Mouse (Mus musculus) CH12.LX (cell line): ENCODE results near the gene Shroom4. TPM values are rescaled to one million over a fixed set of nuclear protein-coding genes. Genes with fewer than 3 reads are reported as not detected.

Source experiments
- DNase-seq: peaks from one replicate; pipeline ENCODE4 v3.0.0-alpha.2; 2013; ENCODE audit errors: extremely low read depth
- H3K27ac ChIP-seq: 2 replicates; pipeline ENCODE4 v1.5.1; 2012; ENCODE audit warnings: low read depth, mild to moderate bottlenecking, control low read depth, moderate library complexity; ENCODE audit not compliant: insufficient read depth
- H3K27me3 ChIP-seq: replicated peaks from 2 replicates; pipeline ENCODE3; 2012; ENCODE audit warnings: inconsistent platforms
- H3K36me3 ChIP-seq, 2 experiments: replicated peaks in 1 of 2; 2 replicates each; pipeline versions ENCODE3 to v1.6.1; 2012; ENCODE audit warnings: inconsistent platforms in 1 of 2, low read length in 1 of 2, mild to moderate bottlenecking in 1 of 2, mixed read lengths in 1 of 2, moderate library complexity in 1 of 2; ENCODE audit not compliant: control insufficient read depth in 1 of 2, insufficient read depth in 1 of 2
- H3K4me1 ChIP-seq, 2 experiments: 2 replicates each; pipeline ENCODE4 v1.6.1; 2012; ENCODE audit warnings: inconsistent platforms in 1 of 2, moderate library complexity in 1 of 2; ENCODE audit not compliant: insufficient read depth in 2 of 2, control insufficient read depth in 1 of 2
- H3K4me2 ChIP-seq: 2 replicates; pipeline ENCODE4 v1.6.1; 2012; ENCODE audit warnings: low read depth, mild to moderate bottlenecking, control low read depth; ENCODE audit not compliant: poor library complexity, insufficient read depth, severe bottlenecking
- H3K4me3 ChIP-seq, 3 experiments: fragments of 150-350 bp in 1 of 3; sonication (generic) in 1 of 3; replicated peaks in 1 of 3; 2 replicates each; pipeline versions ENCODE3 to v1.5.1; 2011 to 2012; ENCODE audit warnings: low read depth in 2 of 3, low read length in 2 of 3, mild to moderate bottlenecking in 2 of 3, moderate library complexity in 2 of 3, control low read depth in 1 of 3, improper control_type of control experiment in 1 of 3, inconsistent platforms in 1 of 3, mixed read lengths in 1 of 3; ENCODE audit not compliant: poor library complexity in 1 of 3
- H3K79me2 ChIP-seq: replicated peaks from 2 replicates; pipeline ENCODE4 v1.6.1; 2012; ENCODE audit warnings: mild to moderate bottlenecking, moderate library complexity; ENCODE audit not compliant: control insufficient read depth, poor library complexity, insufficient read depth, severe bottlenecking; ENCODE audit errors: extremely low read depth
- H3K9ac ChIP-seq: 2 replicates; pipeline ENCODE4 v1.6.1; 2012; ENCODE audit warnings: low read depth, mild to moderate bottlenecking, control low read depth, moderate library complexity; ENCODE audit not compliant: insufficient read depth
- H3K9me3 ChIP-seq: replicated peaks from 2 replicates; pipeline ENCODE3; 2012; ENCODE audit warnings: low read length, inconsistent platforms, mixed read lengths
- BHLHE40 ChIP-seq: IDR thresholded peaks from 2 replicates; pipeline ENCODE4 v1.6.1; 2011; ENCODE audit warnings: mild to moderate bottlenecking, low read depth, low read length, improper control_type of control experiment
- CHD2 ChIP-seq: IDR thresholded peaks from 2 replicates; pipeline ENCODE4 v1.6.1; 2011; ENCODE audit warnings: low read length, improper control_type of control experiment
- CTCF ChIP-seq, 2 experiments: IDR thresholded peaks in 1 of 2; conservative IDR thresholded peaks in 1 of 2; 2 replicates each; pipeline ENCODE4 v1.5.1; 2011 to 2012; ENCODE audit warnings: low read depth in 2 of 2, low read length in 2 of 2, improper control_type of control experiment in 1 of 2, inconsistent platforms in 1 of 2, mild to moderate bottlenecking in 1 of 2, moderate library complexity in 1 of 2
- E2F4 ChIP-seq: IDR thresholded peaks from 2 replicates; pipeline ENCODE4 v1.6.1; 2011; ENCODE audit warnings: low read depth, low read length, improper control_type of control experiment; ENCODE audit not compliant: insufficient replicate concordance
- ELF1 ChIP-seq: IDR thresholded peaks from 2 replicates; pipeline ENCODE4 v1.6.1; 2014; ENCODE audit warnings: low read depth, mild to moderate bottlenecking, inconsistent platforms, low read length, improper control_type of control experiment
- EP300 ChIP-seq: IDR thresholded peaks from 2 replicates; pipeline ENCODE4 v1.6.1; 2011; ENCODE audit warnings: low read length, improper control_type of control experiment
- ETS1 ChIP-seq: conservative IDR thresholded peaks from 2 replicates; pipeline ENCODE4 v1.6.1; 2012; ENCODE audit warnings: low read depth, mild to moderate bottlenecking, inconsistent platforms, low read length, improper control_type of control experiment, moderate library complexity
- HCFC1 ChIP-seq: IDR thresholded peaks from 2 replicates; pipeline ENCODE4 v1.6.1; 2012; ENCODE audit warnings: low read depth, mild to moderate bottlenecking, inconsistent platforms, low read length, improper control_type of control experiment
- JUN ChIP-seq: IDR thresholded peaks from 2 replicates; pipeline ENCODE4 v1.6.1; 2011; ENCODE audit warnings: low read depth, mild to moderate bottlenecking, low read length, improper control_type of control experiment, moderate library complexity; ENCODE audit not compliant: insufficient read depth
- JUND ChIP-seq: conservative IDR thresholded peaks from 2 replicates; pipeline ENCODE4 v1.6.1; 2011; ENCODE audit warnings: low read depth, low read length, improper control_type of control experiment
- KAT2A ChIP-seq: IDR thresholded peaks from 2 replicates; pipeline ENCODE4 v1.6.1; 2012; ENCODE audit warnings: low read length, improper control_type of control experiment, inconsistent platforms; ENCODE audit not compliant: insufficient replicate concordance
- MAFK ChIP-seq: IDR thresholded peaks from 2 replicates; pipeline ENCODE4 v1.6.1; 2011; ENCODE audit warnings: low read length, improper control_type of control experiment; ENCODE audit not compliant: insufficient replicate concordance
- MAX ChIP-seq: IDR thresholded peaks from 2 replicates; pipeline ENCODE4 v1.6.1; 2011; ENCODE audit warnings: low read length, improper control_type of control experiment
- MAZ ChIP-seq: IDR thresholded peaks from 2 replicates; pipeline ENCODE4 v1.6.1; 2012; ENCODE audit warnings: low read depth, mild to moderate bottlenecking, inconsistent platforms, low read length, improper control_type of control experiment, moderate library complexity
- MXI1 ChIP-seq: IDR thresholded peaks from 2 replicates; pipeline ENCODE4 v1.6.1; 2011; ENCODE audit warnings: mild to moderate bottlenecking, low read depth, low read length, improper control_type of control experiment
- MYC ChIP-seq: IDR thresholded peaks from 2 replicates; pipeline ENCODE4 v1.6.1; 2011; ENCODE audit warnings: low read depth, mild to moderate bottlenecking, improper control_type of control experiment, low read length
- NELFE ChIP-seq: IDR thresholded peaks from 2 replicates; pipeline ENCODE4 v1.6.1; 2011; ENCODE audit warnings: low read depth, low read length, improper control_type of control experiment
- POLR2A ChIP-seq: IDR thresholded peaks from 2 replicates; pipeline ENCODE4 v1.6.1; 2011; ENCODE audit warnings: low read depth, mild to moderate bottlenecking, improper control_type of control experiment, low read length
- RAD21 ChIP-seq: IDR thresholded peaks from 2 replicates; pipeline ENCODE4 v1.6.1; 2011; ENCODE audit warnings: low read depth, mild to moderate bottlenecking, low read length, improper control_type of control experiment, moderate library complexity
- RCOR1 ChIP-seq: conservative IDR thresholded peaks from 2 replicates; pipeline ENCODE4 v1.6.1; 2012; ENCODE audit warnings: low read depth, mild to moderate bottlenecking, inconsistent platforms, low read length, improper control_type of control experiment
- TBP ChIP-seq: conservative IDR thresholded peaks from 2 replicates; pipeline ENCODE4 v1.6.1; 2011; ENCODE audit warnings: low read depth, low read length, improper control_type of control experiment
- TCF12 ChIP-seq: IDR thresholded peaks from 2 replicates; pipeline ENCODE4 v1.6.1; 2014; ENCODE audit warnings: low read depth, mild to moderate bottlenecking, inconsistent platforms, low read length, improper control_type of control experiment
- USF1 ChIP-seq: IDR thresholded peaks from 2 replicates; pipeline ENCODE4 v1.6.1; 2014; ENCODE audit warnings: low read depth, mild to moderate bottlenecking, inconsistent platforms, low read length, improper control_type of control experiment
- ZC3H11A ChIP-seq: IDR thresholded peaks from 2 replicates; pipeline ENCODE4 v1.6.1; 2012; ENCODE audit warnings: low read depth, mild to moderate bottlenecking, inconsistent platforms, low read length, improper control_type of control experiment
- ZKSCAN1 ChIP-seq: IDR thresholded peaks from 2 replicates; pipeline ENCODE4 v1.6.1; 2012; ENCODE audit warnings: low read depth, inconsistent platforms, low read length, improper control_type of control experiment, borderline replicate concordance
- dilution Hi-C: fragments of 300-500 bp; cut with MboI; formaldehyde crosslinking; loops from 2 replicates; pipeline ENCODE4 v1.14.3; 2020; ENCODE audit warnings: low sequenced_read_pairs; ENCODE audit not compliant: extremely low pct_unique_long_range_greater_than_20kb, extremely low pct_ligation_motif_present
- in situ Hi-C: fragments of 300-500 bp; cut with MboI; formaldehyde crosslinking; loops from 3 replicates; pipeline ENCODE4 v1.14.3; 2019; ENCODE audit warnings: low sequenced_read_pairs, low pct_ligation_motif_present, low pct_unique_long_range_greater_than_20kb, mixed read lengths
- polyA plus RNA-seq: library from polyadenylated mRNA; unstranded; fragments of >175 nt; gene quantifications from 2 replicates; pipeline ENCODE4 v1.2.1, GENCODE M21; 2012; ENCODE audit warnings: low read depth; ENCODE audit not compliant: insufficient read length
- total RNA-seq, 2 experiments: library from RNA; depleted of rRNA; stranded (reverse); fragments of 300-350 nt in 1 of 2; fragments of >200 nt in 1 of 2; gene quantifications; 2 replicates each; pipeline ENCODE4 v1.2.3; 2012 to 2014

Shroom4 gene
- total and polyA plus RNA-seq, 3 experiments: 0.04 to 0.68 (median 0.05) TPM

GRCm38 (mm10) chrX:6482268-6482667 lies 82.6 kb downstream of the Shroom4 start:
- Histone ChIP-seq H3K36me3 (no peaks in the 10 kb centered on the region), H3K4me2 (no peak overlapping the region), H3K9me3 (no peaks in the 10 kb centered on the region), H3K9ac (no peak overlapping the region), H3K27me3 (no peaks in the 10 kb centered on the region), H3K79me2 (no peaks in the 10 kb centered on the region), H3K27ac (no peak overlapping the region), H3K4me1 (no peaks in the 10 kb centered on the region), H3K4me3 (no peak overlapping the region)
- dilution Hi-C loops (no loop called here), in situ Hi-C loops (loop anchor here (25.0 kb wide), 1 partner anchor 220 kb away; no protein-coding TSS in a partner anchor)
- TF ChIP-seq CTCF (conservative IDR thresholded peaks at IDR 0.05 in 1 of 2, IDR thresholded peaks at IDR 0.05 in 1 of 2; ENCODE audit: low read depth in 2 of 2, low read length in 2 of 2): peak in 1 of 2 experiments; percentile 26; a peak in 2 of 4 replicates
- peak; percentile 24 for TF ChIP-seq RAD21
- TF ChIP-seq KAT2A: no peak
- DNase-seq: no peak

- H3K4me1 ChIP-seq: no peaks in the 10 kb centered on the region
- TF ChIP-seq JUND (no peak), NELFE (no peak), MXI1 (no peak), RCOR1 (no peak), BHLHE40 (no peak), MAX (no peak), TCF12 (no peak), ZC3H11A (no peak), USF1 (no peak), JUN (no peak), ETS1 (no peak)
- in situ Hi-C loops: loop anchor here (25.0 kb wide), 1 partner anchor 222 kb away; no protein-coding TSS in a partner anchor
- DNase-seq: no peak
- no peak overlapping the region for H3K4me2 ChIP-seq
- H3K36me3 ChIP-seq: no peaks in the 10 kb centered on the region
- no peak overlapping the region for H3K27ac ChIP-seq
- no peaks in the 10 kb centered on the region for H3K9me3 ChIP-seq
- H3K79me2 ChIP-seq: no peaks in the 10 kb centered on the region
- no peaks in the 10 kb centered on the region for H3K27me3 ChIP-seq
- no peak overlapping the region for H3K4me3 ChIP-seq
- dilution Hi-C loops: no loop called here
- H3K9ac ChIP-seq: no peak overlapping the region
These were observed 84.2 kb downstream of the Shroom4 start for GRCm38 (mm10) chrX:6483817-6484216.

- TF ChIP-seq HCFC1: no peak
- TF ChIP-seq CHD2: no peak
- no peak for TF ChIP-seq MAFK
- no peak for TF ChIP-seq JUN
- no peak for TF ChIP-seq RCOR1
- no peak for TF ChIP-seq MYC
- TF ChIP-seq E2F4: no peak
- no peak for TF ChIP-seq ZKSCAN1
- TF ChIP-seq BHLHE40: no peak
- TF ChIP-seq MXI1: no peak
- no peak for TF ChIP-seq ELF1
- no peak for TF ChIP-seq TCF12
- TF ChIP-seq MAZ: no peak
- no peak for TF ChIP-seq USF1
- TF ChIP-seq EP300: no peak
- TF ChIP-seq TBP: no peak
- no peak for TF ChIP-seq CTCF (conservative IDR thresholded peaks at IDR 0.05 in 1 of 2, IDR thresholded peaks at IDR 0.05 in 1 of 2; ENCODE audit: low read depth in 2 of 2, low read length in 2 of 2)
- no peak for TF ChIP-seq POLR2A
- Histone ChIP-seq H3K27ac (no peak overlapping the region), H3K4me3 (no peak overlapping the region), H3K9ac (no peak overlapping the region), H3K79me2 (no peaks in the 10 kb centered on the region), H3K4me2 (no peak overlapping the region), H3K27me3 (no peaks in the 10 kb centered on the region), H3K4me1 (no peaks in the 10 kb centered on the region), H3K36me3 (no peaks in the 10 kb centered on the region), H3K9me3 (no peaks in the 10 kb centered on the region)
- in situ Hi-C loops (loop anchor here (25.0 kb wide), 1 partner anchor 228 kb away; no protein-coding TSS in a partner anchor), dilution Hi-C loops (no loop called here)
- DNase-seq: no peak
These were observed 90.8 kb downstream of the Shroom4 start for GRCm38 (mm10) chrX:6490433-6490832.
